Mouse (Mus musculus) testis, adult 2 months (tissue): ENCODE results near the gene Larp1.

Experiments used
- CTCF ChIP-seq: fragments of 200-500 bp; IDR thresholded peaks from 2 replicates; pipeline ENCODE4 v1.5.1; 2012; ENCODE audit warnings: low read depth, mild to moderate bottlenecking, inconsistent platforms, low read length, moderate library complexity; ENCODE audit not compliant: control insufficient read depth, insufficient read depth, insufficient replicate concordance
- POLR2A ChIP-seq: fragments of 200-500 bp; IDR thresholded peaks from 2 replicates; pipeline ENCODE4 v1.6.1; 2012; ENCODE audit warnings: low read depth, mild to moderate bottlenecking, inconsistent platforms, low read length, moderate library complexity; ENCODE audit not compliant: control insufficient read depth

DNA sequence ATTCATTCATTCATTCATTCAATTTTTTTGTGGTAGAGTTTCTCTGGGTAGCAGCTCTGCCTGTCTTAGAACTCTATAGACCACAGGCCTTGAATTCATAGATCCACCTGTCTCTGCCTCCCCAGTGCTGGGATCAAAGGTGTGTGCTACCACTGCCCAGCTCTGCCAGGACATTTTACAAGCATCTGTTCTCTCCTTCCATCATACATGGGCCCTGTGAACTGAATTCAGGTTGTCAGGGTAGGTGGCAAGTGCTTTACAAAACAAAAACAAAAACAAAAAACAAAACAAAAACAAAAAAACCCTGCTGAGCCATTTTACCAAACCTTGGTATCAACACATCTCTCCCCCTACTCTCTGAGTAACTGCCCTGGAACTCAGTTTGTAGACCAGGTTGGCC lies 4.2 kb downstream of the Larp1 start:
- TF ChIP-seq POLR2A = no peak
- no peak for TF ChIP-seq CTCF
